ENCODE assay signal across 13 mouse cellular contexts in the genomic region with DNA sequence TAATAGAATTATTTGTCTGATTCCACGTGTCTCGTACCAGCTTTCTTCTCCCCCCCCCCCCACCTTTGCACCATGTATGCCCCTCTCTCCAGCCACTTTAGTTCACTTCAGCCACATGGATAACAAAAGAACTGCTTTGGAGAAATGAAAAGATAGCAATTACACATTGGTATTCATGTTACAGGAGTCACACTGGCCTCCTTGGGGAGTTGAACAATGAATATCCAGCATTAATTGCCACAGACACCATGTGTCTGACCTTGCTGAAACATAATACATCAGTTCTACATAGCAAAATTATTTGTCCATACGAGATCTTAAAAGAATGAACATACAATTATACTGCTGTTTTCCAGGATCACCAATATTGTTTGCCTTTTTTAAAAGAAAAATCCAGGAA.
"Had no signal": no experiment of that assay in that cellular context is flagged by ENCODE, and none has a peak within 500 bp of the region (broad histone marks: within the 10 kb centered on the region; RNA-seq: fewer than 3 reads in every experiment).

No protein-coding gene starts in this region.

- H3K4me3 ChIP-seq: layer of hippocampus, adult 2 months; limb, embryonic 12.5 days; liver, embryonic 13.5 days had no signal

- H3K4me1 ChIP-seq: liver, embryonic 13.5 days had no signal

- H3K27me3 ChIP-seq: liver, embryonic 13.5 days had no signal

- H3K27ac ChIP-seq: layer of hippocampus, adult 2 months; limb, embryonic 12.5 days; liver, embryonic 13.5 days had no signal

- H3K4me2 ChIP-seq: limb, embryonic 12.5 days; liver, embryonic 13.5 days had no signal

- H3K9me3 ChIP-seq: limb, embryonic 12.5 days; liver, embryonic 13.5 days had no signal

- H3K36me3 ChIP-seq: limb, embryonic 12.5 days; liver, embryonic 13.5 days had no signal

- H3K9ac ChIP-seq: limb, embryonic 12.5 days; liver, embryonic 13.5 days had no signal

- DNase-seq: kidney, adult 18-20 months; kidney, postnatal 10 days; kidney, postnatal 4 days; liver; liver, embryonic 13.5 days; lung, adult 18-20 months; retina, postnatal 1 day; right cerebral cortex, postnatal 4 days; spleen, adult 18-20 months; thymus, adult 18-20 months; thymus, postnatal 14 days had no signal
